Mouse (Mus musculus) brain, embryonic 18.5 days (tissue): Measurements from ENCODE around the gene Fam187a.
A peak's percentile ranks its signal among the peaks of the same experiment; 100 is the strongest.

ENCODE experiments used
- DNase-seq: peaks from one replicate; pipeline ENCODE4 v3.0.0-alpha.2; 2012; ENCODE audit warnings: low read depth, low spot score

Gene Fam187a

GRCm38 (mm10) chr11:102884616-102885219 is at the start of gene Fam187a:
TSS of gene Fam187a (plus strand) at chr11:102885169.
- no peak for DNase-seq

- no peak for DNase-seq
Observed at GRCm38 (mm10) chr11:102835549-102835948, 49.4 kb upstream of the Fam187a start, which contains the start of gene Higd1b. TSS of gene Higd1b (plus strand) at chr11:102835849.

GRCm38 (mm10) chr11:102836146-102836545 is 48.8 kb upstream of the Fam187a start:
- DNase-seq: no peak

GRCm38 (mm10) chr11:102837385-102837784 is 47.6 kb upstream of the Fam187a start:
- DNase-seq: no peak

- DNase-seq: no peak
Observed at GRCm38 (mm10) chr11:102838126-102838525, 46.8 kb upstream of the Fam187a start.

- DNase-seq: no peak
Observed at GRCm38 (mm10) chr11:102838616-102839150, 46.3 kb upstream of the Fam187a start.

- DNase-seq: no peak
Observed at GRCm38 (mm10) chr11:102845926-102846325, 39.0 kb upstream of the Fam187a start.

- DNase-seq: no peak
Observed at GRCm38 (mm10) chr11:102851883-102852282, 33.1 kb upstream of the Fam187a start.

- no peak for DNase-seq
Observed at GRCm38 (mm10) chr11:102853760-102854159, 31.2 kb upstream of the Fam187a start.

GRCm38 (mm10) chr11:102855941-102856340 is 29.0 kb upstream of the Fam187a start:
- DNase-seq: no peak

GRCm38 (mm10) chr11:102858951-102859350 is 26.0 kb upstream of the Fam187a start:
- no peak for DNase-seq

GRCm38 (mm10) chr11:102859933-102860332 is 25.0 kb upstream of the Fam187a start:
- no peak for DNase-seq

GRCm38 (mm10) chr11:102864272-102864671 is 20.7 kb upstream of the Fam187a start:
- peak; percentile 66 for DNase-seq

GRCm38 (mm10) chr11:102874801-102875334 is 10.1 kb upstream of the Fam187a start:
- DNase-seq: no peak

- DNase-seq: no peak
Observed at GRCm38 (mm10) chr11:102879558-102879957, 5.4 kb upstream of the Fam187a start.

GRCm38 (mm10) chr11:102880585-102881313 is 4.2 kb upstream of the Fam187a start, which contains the start of the genes Eftud2 and Ccdc103:
TSS of gene Eftud2 (minus strand) at chr11:102880985.
TSS of gene Ccdc103 (plus strand) at chr11:102881204.
- DNase-seq: peak; percentile 83

GRCm38 (mm10) chr11:102881314-102882198 is 3.4 kb upstream of the Fam187a start:
- no peak for DNase-seq

GRCm38 (mm10) chr11:102887433-102887832 is 2.5 kb downstream of the Fam187a start:
- DNase-seq: no peak

- no peak for DNase-seq
Observed at GRCm38 (mm10) chr11:102888135-102888534, 3.2 kb downstream of the Fam187a start.

- DNase-seq: no peak
Observed at GRCm38 (mm10) chr11:102890096-102890495, 5.1 kb downstream of the Fam187a start.

- DNase-seq: no peak
Observed at GRCm38 (mm10) chr11:102893015-102893651, 8.2 kb downstream of the Fam187a start.
